Mouse (Mus musculus): ENCODE results near the gene Pappa2. TPM values are rescaled to one million over a fixed set of nuclear protein-coding genes. Genes with fewer than 3 reads are reported as not detected.

Gene Pappa2
- polyA plus RNA-seq, 1 experiment, result not detected

- no peaks in the 10 kb centered on the region for H3K4me1 ChIP-seq (ENCODE audit: control insufficient read depth, insufficient read depth, low read length)
- TF ChIP-seq CTCF (IDR thresholded peaks at IDR 0.05; ENCODE audit: low read depth, low read length), result no peak
- no peak for TF ChIP-seq POLR2A (IDR thresholded peaks at IDR 0.05; ENCODE audit: borderline replicate concordance, low read depth, low read length)
- H3K4me3 ChIP-seq (ENCODE audit: insufficient read depth, low read length), result no peak overlapping the region
- no peak overlapping the region for H3K27ac ChIP-seq (ENCODE audit: insufficient read depth, low read depth, low read length)
Observed at GRCm38 (mm10) chr1:158917067-158917466, 63.2 kb downstream of the Pappa2 start.

GRCm38 (mm10) chr1:158915592-158915991 lies 64.7 kb downstream of the Pappa2 start:
- Histone ChIP-seq H3K4me3 (ENCODE audit: insufficient read depth, low read length) (no peak overlapping the region), H3K27ac (ENCODE audit: insufficient read depth, low read depth, low read length) (no peak overlapping the region), H3K4me1 (ENCODE audit: control insufficient read depth, insufficient read depth, low read length) (no peaks in the 10 kb centered on the region)
- TF ChIP-seq POLR2A (IDR thresholded peaks at IDR 0.05; ENCODE audit: borderline replicate concordance, low read depth, low read length) (no peak), CTCF (IDR thresholded peaks at IDR 0.05; ENCODE audit: low read depth, low read length) (no peak)

- H3K4me3 ChIP-seq (ENCODE audit: insufficient read depth, low read length), result no peak overlapping the region
- H3K4me1 ChIP-seq (ENCODE audit: control insufficient read depth, insufficient read depth, low read length), result no peaks in the 10 kb centered on the region
- TF ChIP-seq POLR2A (IDR thresholded peaks at IDR 0.05; ENCODE audit: borderline replicate concordance, low read depth, low read length) (no peak), CTCF (IDR thresholded peaks at IDR 0.05; ENCODE audit: low read depth, low read length) (no peak)
- H3K27ac ChIP-seq (ENCODE audit: insufficient read depth, low read depth, low read length), result no peak overlapping the region
Observed at GRCm38 (mm10) chr1:158910661-158911060, 69.6 kb downstream of the Pappa2 start.

- H3K27ac ChIP-seq (ENCODE audit: insufficient read depth, low read depth, low read length), result no peak overlapping the region
- H3K4me3 ChIP-seq (ENCODE audit: insufficient read depth, low read length), result no peak overlapping the region
- no peaks in the 10 kb centered on the region for H3K4me1 ChIP-seq (ENCODE audit: control insufficient read depth, insufficient read depth, low read length)
- TF ChIP-seq POLR2A (IDR thresholded peaks at IDR 0.05; ENCODE audit: borderline replicate concordance, low read depth, low read length) (no peak), CTCF (IDR thresholded peaks at IDR 0.05; ENCODE audit: low read depth, low read length) (no peak)
Observed at GRCm38 (mm10) chr1:158897339-158897738, 83.0 kb downstream of the Pappa2 start.

- H3K4me3 ChIP-seq (ENCODE audit: insufficient read depth, low read length), result no peak overlapping the region
- no peaks in the 10 kb centered on the region for H3K4me1 ChIP-seq (ENCODE audit: control insufficient read depth, insufficient read depth, low read length)
- TF ChIP-seq POLR2A (IDR thresholded peaks at IDR 0.05; ENCODE audit: borderline replicate concordance, low read depth, low read length) (no peak), CTCF (IDR thresholded peaks at IDR 0.05; ENCODE audit: low read depth, low read length) (no peak)
- H3K27ac ChIP-seq (ENCODE audit: insufficient read depth, low read depth, low read length), result no peak overlapping the region
Observed at GRCm38 (mm10) chr1:158894441-158894840, 85.8 kb downstream of the Pappa2 start.

- TF ChIP-seq POLR2A (IDR thresholded peaks at IDR 0.05; ENCODE audit: borderline replicate concordance, low read depth, low read length) (no peak), CTCF (IDR thresholded peaks at IDR 0.05; ENCODE audit: low read depth, low read length) (no peak)
- no peaks in the 10 kb centered on the region for H3K4me1 ChIP-seq (ENCODE audit: control insufficient read depth, insufficient read depth, low read length)
- H3K4me3 ChIP-seq (ENCODE audit: insufficient read depth, low read length), result no peak overlapping the region
- no peak overlapping the region for H3K27ac ChIP-seq (ENCODE audit: insufficient read depth, low read depth, low read length)
Observed at GRCm38 (mm10) chr1:158875487-158875886, 104.8 kb downstream of the Pappa2 start.

- TF ChIP-seq CTCF (IDR thresholded peaks at IDR 0.05; ENCODE audit: low read depth, low read length), result no peak
- no peak for TF ChIP-seq POLR2A (IDR thresholded peaks at IDR 0.05; ENCODE audit: borderline replicate concordance, low read depth, low read length)
- no peaks in the 10 kb centered on the region for H3K4me1 ChIP-seq (ENCODE audit: control insufficient read depth, insufficient read depth, low read length)
- no peak overlapping the region for H3K27ac ChIP-seq (ENCODE audit: insufficient read depth, low read depth, low read length)
- no peak overlapping the region for H3K4me3 ChIP-seq (ENCODE audit: insufficient read depth, low read length)
Observed at GRCm38 (mm10) chr1:158874552-158875077, 105.7 kb downstream of the Pappa2 start.

GRCm38 (mm10) chr1:158873631-158874030 lies 106.7 kb downstream of the Pappa2 start:
- Histone ChIP-seq H3K4me3 (ENCODE audit: insufficient read depth, low read length) (no peak overlapping the region), H3K27ac (ENCODE audit: insufficient read depth, low read depth, low read length) (no peak overlapping the region), H3K4me1 (ENCODE audit: control insufficient read depth, insufficient read depth, low read length) (no peaks in the 10 kb centered on the region)
- no peak for TF ChIP-seq CTCF (IDR thresholded peaks at IDR 0.05; ENCODE audit: low read depth, low read length)
- no peak for TF ChIP-seq POLR2A (IDR thresholded peaks at IDR 0.05; ENCODE audit: borderline replicate concordance, low read depth, low read length)

GRCm38 (mm10) chr1:158871401-158871800 lies 108.9 kb downstream of the Pappa2 start:
- no peak overlapping the region for H3K4me3 ChIP-seq (ENCODE audit: insufficient read depth, low read length)
- TF ChIP-seq POLR2A (IDR thresholded peaks at IDR 0.05; ENCODE audit: borderline replicate concordance, low read depth, low read length), result no peak
- TF ChIP-seq CTCF (IDR thresholded peaks at IDR 0.05; ENCODE audit: low read depth, low read length), result no peak
- H3K4me1 ChIP-seq (ENCODE audit: control insufficient read depth, insufficient read depth, low read length), result no peaks in the 10 kb centered on the region
- H3K27ac ChIP-seq (ENCODE audit: insufficient read depth, low read depth, low read length), result no peak overlapping the region

- no peak for TF ChIP-seq POLR2A (IDR thresholded peaks at IDR 0.05; ENCODE audit: borderline replicate concordance, low read depth, low read length)
- no peak for TF ChIP-seq CTCF (IDR thresholded peaks at IDR 0.05; ENCODE audit: low read depth, low read length)
- no peak overlapping the region for H3K27ac ChIP-seq (ENCODE audit: insufficient read depth, low read depth, low read length)
- H3K4me3 ChIP-seq (ENCODE audit: insufficient read depth, low read length), result no peak overlapping the region
- no peaks in the 10 kb centered on the region for H3K4me1 ChIP-seq (ENCODE audit: control insufficient read depth, insufficient read depth, low read length)
Observed at GRCm38 (mm10) chr1:158860190-158860589, 120.1 kb downstream of the Pappa2 start.
